Mouse (Mus musculus) CD4-positive, CD25-positive, alpha-beta regulatory T cell, adult 4 months (primary cell): ENCODE measurements around the gene Upb1. TPM values are rescaled to one million over a fixed set of nuclear protein-coding genes. Genes with fewer than 3 reads are reported as not detected.
"Not testable (repeated sequence)": the region's sequence is repeated elsewhere in the genome, so short reads cannot be mapped to it uniquely, and the experiment has no call there.

Experiments
- ATAC-seq: one replicate; pipeline ENCODE4 v1.8.0; 2017
- polyA plus RNA-seq, 2 experiments: library from polyadenylated mRNA; unstranded; fragments of 100-300 nt; shearing (Covaris generic); gene quantifications; one replicate each; pipeline ENCODE4 v1.2.1; 2017

Upb1 gene
- polyA plus RNA-seq: under 1 TPM in 1 of 2 experiments, not detected in 1; 0.74 TPM

DNA sequence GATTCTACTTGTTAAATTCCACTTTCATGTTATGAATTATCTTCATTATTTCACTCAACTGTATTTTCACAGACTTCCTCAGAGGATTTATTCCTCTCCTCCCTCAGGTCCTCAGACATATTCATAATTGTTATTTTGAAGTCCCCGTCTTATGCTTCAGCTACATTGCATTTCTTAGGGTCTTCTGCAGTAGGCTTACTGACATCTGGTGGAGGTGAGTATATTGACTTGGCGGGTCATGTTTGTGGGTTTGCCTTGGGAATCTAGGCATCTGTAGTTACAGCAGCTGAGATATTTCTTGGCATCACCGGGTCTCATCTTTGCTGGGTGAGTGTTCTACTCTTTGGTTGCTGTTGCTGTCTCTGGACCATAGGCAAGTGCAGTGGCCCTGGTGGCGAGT is at the start of gene Upb1:
Gene Upb1, plus strand, starts transcription at position 158 of the 400 bp plus-strand sequence.
- ATAC-seq: no peak

DNA sequence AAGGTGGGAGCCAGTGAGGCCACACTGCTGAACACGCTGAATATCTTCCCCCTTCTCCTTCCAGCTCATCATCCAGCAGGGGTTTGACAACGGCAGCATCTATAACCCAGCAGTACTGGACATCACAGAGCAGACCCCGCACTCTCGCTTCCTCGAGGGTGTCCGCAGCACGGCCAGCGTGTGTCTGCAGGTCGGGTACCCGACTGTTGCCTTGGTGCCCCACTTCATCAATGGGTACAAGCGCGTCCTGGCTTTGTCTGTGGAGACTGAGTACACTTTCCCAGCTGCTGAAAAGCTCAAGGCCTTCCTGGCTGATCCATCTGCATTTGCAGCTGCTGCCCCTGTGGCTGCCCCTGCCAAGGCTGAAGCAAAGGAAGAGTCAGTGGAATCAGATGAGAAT is 48.4 kb upstream of the Upb1 start:
- ATAC-seq: no peak

DNA sequence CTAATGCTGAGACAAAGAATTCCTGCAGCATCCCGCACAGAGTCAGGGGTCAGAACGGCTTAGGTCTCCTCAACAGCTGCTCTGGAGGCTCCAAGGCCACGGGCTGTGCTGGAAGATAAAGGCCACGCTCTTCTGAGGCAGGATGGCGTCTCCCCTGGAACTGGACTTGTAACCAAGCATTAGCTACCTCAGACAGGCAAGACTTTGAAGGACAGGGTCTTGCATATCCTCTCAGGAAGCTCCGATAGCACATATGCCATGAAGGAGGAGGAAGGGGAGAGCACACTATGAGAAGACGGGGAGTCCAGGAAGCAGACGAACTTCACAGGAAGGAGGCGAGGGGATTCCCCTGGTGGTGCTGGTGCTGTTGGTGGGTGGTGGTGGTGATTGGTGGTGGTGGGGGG is 47.1 kb upstream of the Upb1 start:
- ATAC-seq: peak; percentile 97

DNA sequence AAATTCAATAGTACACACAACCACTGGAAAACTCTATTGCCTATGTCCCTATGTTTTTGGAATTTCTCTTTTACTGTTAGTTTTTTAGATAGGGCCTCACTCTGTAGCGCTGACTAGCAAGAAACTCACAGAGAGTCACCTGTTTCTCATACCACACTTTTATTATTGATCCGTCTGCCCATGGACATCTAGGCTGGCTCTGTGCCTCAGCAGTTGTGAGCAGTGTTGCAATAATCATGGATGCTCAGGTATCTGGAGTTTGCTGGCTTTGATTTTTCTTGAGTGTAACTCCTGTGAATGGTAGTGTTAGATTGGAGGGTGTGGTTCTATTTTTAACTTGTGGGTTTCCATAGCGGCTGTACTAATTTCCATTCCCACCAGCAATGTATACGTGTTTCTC is 45.6 kb upstream of the Upb1 start:
- no peak for ATAC-seq

DNA sequence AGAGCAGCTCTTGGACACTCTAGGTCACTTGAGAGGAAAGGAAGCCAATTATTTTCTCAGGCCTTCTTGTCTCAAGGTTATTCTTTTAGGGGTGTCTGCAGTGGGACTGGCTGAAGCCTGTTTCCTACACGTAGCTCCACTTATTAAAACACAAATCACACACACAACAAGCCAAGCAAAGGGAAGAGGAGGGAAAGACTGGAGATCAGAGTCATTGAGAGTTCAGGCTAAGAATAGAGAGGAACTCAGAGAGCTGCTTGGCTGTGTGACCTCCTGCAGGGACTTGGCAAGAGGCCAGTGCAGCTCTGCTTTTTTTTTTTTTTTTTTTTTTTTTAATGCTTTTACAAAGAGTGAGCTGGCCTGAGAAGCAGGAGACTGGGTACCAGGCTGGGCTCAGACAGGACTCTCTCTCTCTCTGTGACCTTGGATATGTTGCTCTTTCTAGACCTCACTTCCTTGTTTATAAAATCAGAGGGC is 36.7 kb upstream of the Upb1 start:
- peak; percentile 3 for ATAC-seq

DNA sequence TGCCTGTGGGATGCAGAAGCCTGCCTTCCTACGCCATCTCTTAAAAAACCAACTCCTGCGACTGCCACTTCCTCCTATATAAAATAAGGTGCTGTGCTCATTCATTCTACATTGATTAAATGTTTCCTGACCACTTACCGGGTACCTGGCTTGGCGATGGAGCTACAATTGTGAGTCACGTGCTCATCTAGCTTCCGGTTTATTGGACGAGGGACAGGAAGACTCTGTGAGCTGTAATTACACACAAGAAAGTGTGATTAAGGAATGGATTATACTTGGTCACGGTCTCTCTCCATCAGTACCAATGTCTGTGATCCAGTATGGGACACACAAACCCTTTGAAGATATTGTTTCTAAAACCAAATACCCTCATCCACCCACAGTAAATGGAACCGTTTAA is 36.1 kb upstream of the Upb1 start:
- ATAC-seq: peak; percentile 63

DNA sequence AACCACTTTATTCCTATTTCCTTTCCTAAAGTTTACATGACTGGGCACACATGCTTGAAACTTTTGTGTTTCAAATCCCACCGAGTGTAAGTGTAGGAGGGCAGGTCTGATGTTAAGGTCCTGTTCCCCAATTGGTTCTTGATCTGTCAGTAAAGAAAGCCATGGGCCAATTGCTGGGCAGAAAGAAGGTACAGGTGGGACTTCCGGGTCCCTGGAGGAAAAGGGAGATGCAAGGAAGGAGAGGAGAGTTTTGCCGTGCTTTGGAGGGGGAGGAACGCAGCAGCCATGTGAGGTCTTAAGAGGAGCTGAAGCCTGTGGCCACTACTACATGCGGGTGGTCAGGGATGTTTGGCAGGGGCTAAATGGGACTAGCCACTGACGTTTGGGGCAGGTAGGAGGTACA is 35.7 kb upstream of the Upb1 start:
- ATAC-seq: peak; percentile 96

DNA sequence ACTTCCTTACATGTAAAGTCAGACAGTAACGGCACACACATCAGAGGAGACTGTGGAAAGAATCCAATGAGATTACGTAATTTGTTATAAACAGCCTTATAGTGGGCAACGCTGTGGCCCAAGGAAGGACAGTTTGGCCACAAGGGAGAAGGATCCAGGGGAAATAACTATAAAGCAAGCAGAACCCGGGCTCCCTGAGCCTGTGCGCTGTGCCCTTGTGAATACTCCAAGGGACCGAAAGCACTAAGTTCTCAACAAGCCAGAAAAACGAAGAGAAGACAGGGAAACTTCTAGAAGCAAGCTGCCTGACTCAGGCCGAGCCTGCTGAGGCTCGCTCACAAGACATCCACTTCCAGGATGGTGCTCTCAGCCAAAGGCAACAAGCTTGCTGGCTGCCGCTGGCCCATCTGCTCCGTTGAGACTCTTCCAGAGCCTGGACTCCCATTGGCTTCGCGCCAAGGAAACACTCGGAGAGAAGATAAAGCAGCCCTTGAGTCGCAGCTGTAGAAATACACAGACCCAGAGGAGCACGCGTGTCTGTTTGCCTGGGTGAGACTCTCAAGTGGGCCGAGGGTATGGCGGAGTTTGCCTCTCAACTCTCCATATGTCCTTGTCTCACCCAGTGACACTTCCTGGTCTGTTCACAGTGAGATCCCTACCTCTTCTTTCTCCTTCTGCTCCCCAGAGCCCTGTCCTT is 27.1 kb upstream of the Upb1 start:
- not testable (repeated sequence) for ATAC-seq

DNA sequence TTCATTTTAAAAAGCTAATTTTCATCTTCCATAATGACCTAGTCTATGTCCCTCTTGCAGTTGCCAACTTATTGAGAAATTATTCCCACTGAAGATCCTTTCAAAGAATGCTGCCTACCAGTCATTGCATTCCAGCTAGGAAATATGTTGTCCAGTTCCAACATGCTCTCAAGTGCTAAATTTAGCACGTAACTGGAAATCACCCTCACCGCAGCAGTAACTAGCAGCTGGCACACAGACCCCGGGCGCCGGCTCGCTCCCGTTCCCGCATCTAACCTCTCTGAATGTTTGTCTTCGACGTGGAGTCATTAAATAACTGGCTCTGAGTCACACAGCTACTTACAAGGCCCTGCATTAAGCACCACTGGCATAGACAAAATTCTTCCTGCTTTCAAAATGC is 22.2 kb upstream of the Upb1 start:
- no peak for ATAC-seq

DNA sequence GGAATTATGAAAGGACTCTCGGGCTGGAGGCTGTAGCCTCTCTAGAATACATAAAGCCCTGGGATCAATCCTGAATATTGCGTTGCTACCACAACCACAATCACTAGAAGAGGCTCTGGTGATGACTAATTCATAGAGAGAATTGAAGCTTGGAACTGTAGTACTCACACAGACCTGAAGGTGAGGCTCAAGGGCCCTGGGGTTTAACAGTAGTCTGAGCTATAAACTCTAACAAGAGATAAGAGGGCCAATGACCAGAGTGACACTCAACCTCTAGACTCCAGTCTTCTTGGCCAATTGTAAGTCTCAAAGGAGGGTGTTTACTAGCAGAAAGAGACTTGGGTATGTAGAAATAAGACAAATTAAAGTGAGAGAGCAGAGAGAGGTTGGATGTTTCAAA is 10.8 kb upstream of the Upb1 start:
- ATAC-seq: peak; percentile 62

DNA sequence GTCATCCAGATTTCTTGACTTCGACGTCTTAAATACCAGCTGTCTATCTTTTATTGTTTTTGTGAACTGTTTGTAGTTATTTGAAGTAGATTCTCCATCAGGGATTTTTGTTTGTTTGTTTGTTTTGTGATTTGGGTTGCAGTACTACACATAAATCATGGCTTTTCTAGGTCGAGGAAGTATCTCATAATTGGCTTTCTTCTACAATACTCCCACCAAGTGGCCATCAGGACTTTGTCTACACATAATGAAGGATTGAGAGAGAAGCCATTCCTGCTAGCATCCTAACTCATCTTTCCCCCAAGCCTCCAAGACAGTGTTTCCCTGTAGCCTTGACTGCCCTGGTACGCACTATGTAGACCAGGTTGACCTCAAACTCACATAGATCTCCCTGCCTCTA is 10.1 kb upstream of the Upb1 start:
- peak; percentile 47 for ATAC-seq

DNA sequence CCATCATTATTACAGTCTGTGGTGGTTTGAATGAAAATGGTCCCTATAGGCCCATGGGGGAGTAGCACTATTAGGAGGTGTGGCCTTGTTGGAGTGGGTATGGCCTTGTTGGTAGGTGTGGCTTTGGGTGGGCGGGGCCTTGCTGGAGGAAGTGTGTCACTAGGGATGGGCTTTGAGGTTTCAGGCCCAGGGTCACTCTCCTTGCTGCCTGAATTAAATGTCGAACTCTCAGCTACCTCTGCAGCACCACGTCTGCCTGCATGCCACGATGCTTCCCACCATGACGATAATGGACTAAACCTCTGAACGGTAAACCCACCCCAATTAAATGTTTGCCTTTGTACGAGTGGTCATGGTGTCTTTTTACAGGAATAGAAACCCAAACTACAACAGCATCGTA is 6.1 kb upstream of the Upb1 start:
- ATAC-seq: no peak

DNA sequence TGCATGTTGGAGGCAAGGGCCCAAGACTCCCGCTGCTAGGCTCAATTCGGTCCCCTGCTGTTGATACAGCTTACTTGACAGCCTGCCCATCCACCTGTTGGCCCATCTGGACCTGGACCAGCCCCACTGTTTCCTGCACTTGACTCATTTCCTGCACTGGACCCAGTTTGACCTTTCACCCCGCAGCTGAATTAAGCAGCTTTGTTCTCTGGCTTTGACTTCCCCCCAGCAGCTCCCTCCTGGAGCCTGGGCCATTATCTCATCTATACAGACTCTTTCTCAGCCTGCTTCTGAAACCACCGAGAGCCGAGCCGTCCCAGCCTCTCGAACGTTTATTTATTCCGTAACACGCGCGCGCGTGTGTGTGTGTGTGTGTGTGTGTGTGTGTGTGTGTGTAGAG is 3.9 kb upstream of the Upb1 start:
- ATAC-seq: peak; percentile 83

DNA sequence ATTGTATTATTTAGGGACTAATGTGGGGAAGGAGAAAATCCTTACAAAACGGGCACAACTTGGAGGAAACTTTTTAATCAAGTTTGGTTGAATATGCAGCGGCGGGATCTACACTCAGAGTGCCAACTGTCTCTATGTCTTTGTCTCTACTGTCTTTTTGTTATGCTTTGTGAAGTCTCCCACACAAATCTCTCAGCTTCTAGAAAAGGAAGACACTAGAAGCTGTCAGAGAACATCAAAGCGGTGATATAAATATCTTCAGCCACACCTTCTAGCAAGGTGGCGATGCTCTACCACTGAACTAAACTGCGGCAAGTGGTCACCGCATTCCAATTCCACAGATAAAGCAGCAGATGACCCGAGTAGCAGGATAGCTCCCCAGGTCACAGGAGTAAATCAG is 5.0 kb downstream of the Upb1 start:
- peak; percentile 82 for ATAC-seq

DNA sequence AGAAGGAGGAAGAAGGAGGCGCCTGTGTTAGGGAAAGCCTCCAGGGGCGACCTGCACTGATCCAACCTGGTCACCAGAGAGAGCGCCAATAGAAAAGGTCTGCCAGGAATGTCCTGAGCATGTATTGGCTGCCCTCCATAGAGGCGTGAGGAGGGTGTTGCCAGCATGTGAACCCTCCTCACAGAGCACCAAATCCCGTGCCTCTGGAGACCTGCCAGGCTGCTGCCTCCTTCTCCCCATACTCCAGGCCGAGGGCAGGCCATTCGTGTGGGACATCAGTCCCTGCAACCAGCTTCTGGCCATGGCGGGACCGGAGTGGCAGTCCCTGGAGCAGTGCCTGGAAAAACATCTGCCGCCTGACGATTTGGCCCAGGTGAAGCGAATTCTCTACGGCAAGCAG is 5.8 kb downstream of the Upb1 start:
- no peak for ATAC-seq

DNA sequence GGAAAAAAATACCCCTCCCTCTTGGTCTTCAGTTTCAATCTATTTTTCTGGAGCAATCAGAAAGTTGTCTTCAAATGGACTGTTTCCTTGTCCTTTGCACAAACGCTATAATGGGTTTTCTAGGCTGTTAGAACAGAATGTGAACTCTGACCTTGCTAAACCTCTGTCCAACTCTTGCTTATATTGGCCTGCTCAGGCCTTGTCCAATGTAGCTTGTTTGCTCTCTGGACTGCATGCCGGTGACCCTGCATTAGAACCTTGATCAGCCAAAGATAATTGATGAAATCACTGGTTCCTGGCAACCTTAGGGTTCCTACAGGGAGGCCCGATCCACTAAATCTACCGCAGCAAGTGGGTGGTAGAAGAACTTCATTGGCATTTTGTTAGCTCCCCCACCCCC is 6.8 kb downstream of the Upb1 start:
- ATAC-seq: no peak

DNA sequence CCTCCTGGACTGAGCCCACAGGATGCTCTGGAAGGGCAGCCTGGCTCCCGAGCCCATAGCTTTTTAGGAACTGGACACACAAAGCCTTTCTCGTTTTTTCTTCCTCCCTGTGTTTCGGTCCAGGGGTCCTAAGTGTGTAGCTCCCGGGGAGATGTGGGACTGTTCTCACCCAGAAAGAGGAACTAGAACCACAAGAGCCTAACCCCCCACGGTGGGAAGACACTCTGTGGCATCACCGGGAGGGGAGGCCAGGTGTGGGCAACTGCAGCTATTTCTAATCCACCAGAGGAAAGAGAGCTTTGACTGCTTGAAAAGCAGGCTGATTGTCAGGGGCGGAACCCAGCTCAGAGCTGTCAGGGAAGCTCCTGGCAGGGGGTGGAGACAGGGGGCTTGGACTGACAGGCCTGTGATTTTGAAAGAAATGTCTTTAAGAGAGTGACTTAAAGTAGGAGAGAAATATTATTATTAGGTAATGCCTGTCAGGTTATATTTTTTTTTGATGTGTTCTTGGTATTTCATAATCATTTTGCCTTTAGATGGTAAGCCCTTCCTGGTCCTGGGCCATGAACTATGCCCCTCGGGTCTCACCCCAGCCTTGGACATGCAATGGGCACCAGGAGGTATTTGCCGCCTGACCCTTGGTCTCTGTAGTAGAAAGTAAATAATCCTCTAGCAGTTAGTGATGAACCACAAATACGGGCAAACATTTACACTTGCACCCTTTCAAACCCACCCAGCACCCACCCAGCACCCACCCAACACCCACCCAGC is 10.6 kb downstream of the Upb1 start:
- ATAC-seq: not testable (repeated sequence)

DNA sequence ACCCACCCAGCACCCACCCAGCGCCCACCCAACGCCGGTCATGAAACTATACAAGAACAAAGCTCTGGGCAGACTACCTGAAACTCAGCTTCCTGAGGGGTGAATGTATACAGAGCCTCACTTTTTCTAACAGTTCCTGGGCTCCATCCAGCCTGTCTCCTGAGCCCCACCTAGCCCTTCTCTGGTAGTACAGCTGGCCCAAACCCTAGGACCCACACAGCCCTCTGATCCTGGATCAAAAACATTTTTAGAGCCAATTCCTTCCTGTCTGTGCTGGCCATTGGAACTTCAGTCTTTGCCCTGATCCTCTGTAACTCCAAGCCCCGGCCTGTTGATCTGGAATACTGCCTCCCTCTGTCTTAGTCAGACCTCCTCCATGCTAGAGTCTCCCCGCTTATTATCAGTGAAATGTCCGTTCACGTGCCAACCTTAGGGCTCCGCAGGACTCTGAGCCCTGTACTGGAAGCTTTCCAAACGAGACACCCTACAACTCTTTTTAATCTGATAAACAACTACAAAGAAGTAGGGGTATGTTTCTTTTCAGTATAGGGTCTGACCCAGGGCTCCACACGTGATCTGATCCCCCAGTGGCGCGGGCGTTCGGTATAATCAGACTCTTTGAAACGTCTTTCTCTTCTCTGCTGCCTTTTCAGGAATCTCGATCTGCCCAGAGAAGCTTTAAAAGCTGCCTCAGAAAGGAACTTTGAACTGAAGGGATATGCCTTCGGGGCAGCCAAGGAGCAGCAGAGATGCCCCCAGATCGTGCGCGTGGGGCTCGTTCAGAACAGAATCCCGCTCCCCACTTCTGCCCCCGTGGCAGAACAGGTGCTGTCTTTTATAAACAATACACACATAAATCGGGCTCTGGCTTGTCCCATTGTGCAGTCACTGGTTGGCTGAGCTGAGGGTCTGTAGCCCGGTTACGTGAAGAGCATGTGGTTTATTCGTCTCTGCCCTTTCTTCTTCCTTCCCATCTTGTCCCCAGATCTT is 11.5 kb downstream of the Upb1 start:
- no peak for ATAC-seq

DNA sequence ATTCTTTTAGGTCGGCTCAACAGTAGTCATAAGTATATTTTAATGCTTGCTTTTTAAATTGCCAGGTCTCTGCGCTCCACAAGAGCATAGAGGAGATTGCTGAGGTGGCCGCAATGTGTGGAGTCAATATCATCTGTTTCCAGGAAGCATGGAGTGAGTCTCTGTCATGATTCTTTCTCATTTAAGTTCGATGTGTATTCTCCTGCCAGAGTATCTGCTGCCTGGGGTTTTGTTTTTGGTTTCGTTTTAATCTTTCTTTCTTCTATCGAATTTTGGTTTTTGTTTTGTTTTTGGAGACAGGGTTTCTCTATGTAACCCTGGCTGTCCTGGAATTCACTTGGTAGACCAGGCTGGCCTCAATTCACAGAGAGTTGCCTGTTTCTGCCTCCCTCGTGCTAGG is 14.0 kb downstream of the Upb1 start:
- ATAC-seq: peak; percentile 75

DNA sequence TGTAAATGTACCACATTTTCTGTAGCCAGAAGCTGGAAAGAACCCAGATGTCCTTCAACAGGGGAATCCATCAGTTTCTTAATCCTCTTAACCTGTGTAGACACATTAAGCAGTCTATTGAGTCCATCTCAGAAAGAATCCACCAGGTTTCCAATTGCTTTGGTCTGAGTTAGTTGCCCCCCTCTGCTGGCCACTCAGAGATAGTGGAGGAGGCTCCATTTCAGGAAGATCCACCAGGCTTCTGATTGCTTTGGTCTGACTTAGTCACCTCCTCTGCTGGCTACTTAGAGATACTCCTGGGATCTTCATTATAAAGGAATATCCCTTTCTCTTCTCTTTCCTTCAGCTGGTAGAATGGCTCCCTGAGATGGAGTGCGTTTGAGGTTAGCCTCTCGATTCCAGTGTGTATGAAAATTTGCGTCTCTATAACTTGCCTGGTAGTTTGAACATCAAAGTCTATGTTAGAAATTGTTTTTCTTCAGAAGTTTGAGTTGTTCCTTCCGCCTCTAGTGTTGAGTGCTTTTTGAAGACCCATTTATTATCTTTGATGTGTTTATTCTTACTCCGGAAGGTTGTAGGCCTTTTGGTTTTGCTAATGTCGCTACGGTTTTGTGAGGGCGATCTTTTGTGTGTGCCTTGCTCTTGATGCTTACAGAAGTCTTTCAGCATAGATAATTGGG is 16.6 kb downstream of the Upb1 start:
- ATAC-seq: peak; percentile 73

DNA sequence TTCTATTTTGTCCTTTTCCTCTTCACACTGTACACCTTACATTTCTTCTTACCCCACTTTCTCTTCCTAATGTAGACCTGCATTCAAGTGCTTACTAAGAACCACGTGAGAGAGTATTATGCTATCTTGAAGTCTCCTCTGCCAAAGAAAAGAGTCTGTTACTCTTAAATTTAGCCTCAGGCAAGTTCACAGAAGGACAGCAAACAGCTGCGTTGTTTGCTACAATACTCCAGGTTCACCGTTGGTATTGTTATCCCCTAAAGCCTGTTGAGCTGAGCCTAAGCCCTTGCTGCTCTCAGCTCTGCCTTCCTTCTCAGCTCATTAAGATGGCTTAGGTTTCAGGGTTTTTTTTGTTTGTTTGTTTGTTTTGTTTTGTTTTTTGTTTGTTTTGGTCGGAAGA is 17.8 kb downstream of the Upb1 start:
- no peak for ATAC-seq

DNA sequence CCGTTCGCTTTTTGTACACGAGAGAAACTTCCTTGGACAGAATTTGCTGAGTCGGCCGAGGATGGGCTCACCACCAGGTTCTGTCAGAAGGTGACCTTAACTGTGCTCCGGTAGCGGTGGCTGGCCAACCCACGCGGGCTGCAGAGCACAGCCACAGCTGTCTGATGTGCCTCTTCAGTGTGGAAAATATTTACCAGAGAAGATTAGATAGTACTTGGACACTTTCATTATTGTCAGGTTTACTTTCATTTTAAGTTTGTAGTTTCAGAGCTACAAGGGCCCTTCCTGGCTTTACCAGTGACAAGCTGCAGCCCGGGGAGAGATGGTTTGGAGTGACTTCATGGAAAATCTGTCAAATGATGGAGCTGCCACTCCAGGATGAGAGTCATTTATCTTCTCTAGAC is 23.6 kb downstream of the Upb1 start:
- peak; percentile 93 for ATAC-seq
